Mouse (Mus musculus) embryonic facial prominence, embryonic 13.5 days (tissue): ENCODE measurements around the gene Eif2ak1. TPM values are rescaled to one million over a fixed set of nuclear protein-coding genes. Genes with fewer than 3 reads are reported as not detected.

Experiments used
- polyA plus RNA-seq: library from polyadenylated mRNA; unstranded; fragments of >200 nt; fragmentation: Nextera tagmentation; extraction: Ambion mirVana; gene quantifications from 2 replicates; pipeline ENCODE4 v1.2.1, GENCODE M21; 2015

Gene Eif2ak1
- polyA plus RNA-seq, 1 experiment from 2014 or later, result 42.5 TPM

Other genes starting within 250 kb of the Eif2ak1 start
- gene Cyth3, start 195.3 kb upstream of the Eif2ak1 start, polyA plus RNA-seq, result 48.4 and 51.3 TPM in 2 replicates
- gene Usp42, start 85.5 kb upstream of the Eif2ak1 start, polyA plus RNA-seq, result 24.2 and 27.2 TPM in 2 replicates
- 0.29 and 0.48 TPM in 2 replicates for gene Ankrd61, start 79.9 kb downstream of the Eif2ak1 start, polyA plus RNA-seq
- gene Aimp2, start 92.1 kb downstream of the Eif2ak1 start, polyA plus RNA-seq, result 86.4 and 95.4 TPM in 2 replicates
- gene Pms2, start 92.2 kb downstream of the Eif2ak1 start, polyA plus RNA-seq, result 29.4 and 33.0 TPM in 2 replicates
- 0.98 and 1.0 TPM in 2 replicates for gene Gm42421, start 110.4 kb downstream of the Eif2ak1 start, polyA plus RNA-seq
- gene Rsph10b, start 115.2 kb downstream of the Eif2ak1 start, polyA plus RNA-seq, result 0.52 and 0.88 TPM in 2 replicates
- 79.6 and 82.0 TPM in 2 replicates for gene Ccz1, start 197.1 kb downstream of the Eif2ak1 start, polyA plus RNA-seq
- gene Ocm, start 208.9 kb downstream of the Eif2ak1 start, polyA plus RNA-seq, result 0.58 TPM in 1 of 2 replicates, not detected in the other